Mouse (Mus musculus) frontal cortex, postnatal 10 days (tissue): ENCODE results near the gene Cds2.
"Not testable (repeated sequence)": the region's sequence is repeated elsewhere in the genome, so short reads cannot be mapped to it uniquely, and the experiment has no call there.

Experiments used
- DNase-seq, 2 experiments: peaks; one replicate each; pipeline ENCODE4 v3.0.0; 2022; ENCODE audit warnings: low spot score in 2 of 2, mixed read lengths in 1 of 2

Cds2 gene

GRCm38 (mm10) chr2:132265196-132265595 lies 2.2 kb downstream of the Cds2 start:
- DNase-seq, result no peak

GRCm38 (mm10) chr2:132266086-132266485 lies 3.1 kb downstream of the Cds2 start:
- no peak for DNase-seq

GRCm38 (mm10) chr2:132269217-132269616 lies 6.3 kb downstream of the Cds2 start:
- DNase-seq, result no peak

GRCm38 (mm10) chr2:132270331-132270951 lies 7.5 kb downstream of the Cds2 start:
- no peak for DNase-seq

- no peak for DNase-seq
Measured at GRCm38 (mm10) chr2:132272694-132273389, 9.9 kb downstream of the Cds2 start.

- no peak for DNase-seq
Measured at GRCm38 (mm10) chr2:132275527-132275926, 12.6 kb downstream of the Cds2 start.

- no peak for DNase-seq
Measured at GRCm38 (mm10) chr2:132276249-132276648, 13.3 kb downstream of the Cds2 start.

- no peak for DNase-seq
Measured at GRCm38 (mm10) chr2:132278273-132278853, 15.4 kb downstream of the Cds2 start.

GRCm38 (mm10) chr2:132279336-132279882 lies 16.5 kb downstream of the Cds2 start:
- no peak for DNase-seq

GRCm38 (mm10) chr2:132279978-132280377 lies 17.0 kb downstream of the Cds2 start:
- no peak for DNase-seq

- no peak for DNase-seq
Measured at GRCm38 (mm10) chr2:132280518-132281120, 17.7 kb downstream of the Cds2 start.

- no peak for DNase-seq
Measured at GRCm38 (mm10) chr2:132281560-132282452, 18.9 kb downstream of the Cds2 start.

GRCm38 (mm10) chr2:132282453-132283174 lies 19.7 kb downstream of the Cds2 start:
- no peak for DNase-seq

- no peak for DNase-seq
Measured at GRCm38 (mm10) chr2:132283236-132284070, 20.5 kb downstream of the Cds2 start.

- DNase-seq, result no peak
Measured at GRCm38 (mm10) chr2:132284492-132285139, 21.7 kb downstream of the Cds2 start.

- DNase-seq, result not testable (repeated sequence)
Measured at GRCm38 (mm10) chr2:132285722-132286121, 22.8 kb downstream of the Cds2 start.

- DNase-seq, result no peak
Measured at GRCm38 (mm10) chr2:132286376-132287076, 23.6 kb downstream of the Cds2 start.

GRCm38 (mm10) chr2:132289213-132289612 lies 26.3 kb downstream of the Cds2 start:
- not testable (repeated sequence) for DNase-seq

GRCm38 (mm10) chr2:132290808-132291207 lies 27.9 kb downstream of the Cds2 start:
- DNase-seq, result no peak
